Mouse (Mus musculus): ENCODE measurements around the gene Fam168a.

DNA sequence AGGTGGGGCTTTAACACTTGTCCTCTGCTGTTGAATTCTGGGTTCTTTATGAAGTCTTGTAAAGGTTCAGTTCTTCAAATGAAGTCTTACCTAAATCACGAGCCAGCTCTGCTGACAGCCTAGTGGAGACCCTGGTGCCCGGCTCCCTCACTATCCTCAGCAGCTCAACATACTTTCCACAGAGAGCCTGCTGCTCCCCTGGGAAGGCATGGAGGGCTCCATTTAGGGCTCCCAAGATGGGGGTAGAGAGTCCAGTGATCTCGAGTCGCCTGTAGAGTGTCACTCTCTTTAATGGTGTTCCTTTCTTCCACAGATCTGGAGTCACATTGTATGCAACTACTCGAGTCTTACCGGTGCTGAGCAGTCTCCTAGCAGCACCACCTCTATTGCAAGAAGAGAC, 129.3 kb downstream of the Fam168a start:
- no peak for TF ChIP-seq POLR2A (IDR thresholded peaks at IDR 0.05; ENCODE audit: control insufficient read depth, low read depth, low read length)
- no peak for TF ChIP-seq CTCF (IDR thresholded peaks at IDR 0.05; ENCODE audit: control insufficient read depth, insufficient read depth, insufficient replicate concordance, low read depth, low read length)

Data from testis, adult 2 months (tissue).